Mouse (Mus musculus) kidney, embryonic 14.5 days (tissue): Measurements from ENCODE around the gene Snrnp35. TPM values are rescaled to one million over a fixed set of nuclear protein-coding genes. Genes with fewer than 3 reads are reported as not detected.

Source experiments
- ATAC-seq: fragments of 200-750 bp; cut with Nextera tagmentation; 2 replicates; pipeline ENCODE4 v1.8.0; 2017; ENCODE audit warnings: moderate number of reproducible peaks, mild to moderate bottlenecking, moderate TSS enrichment, moderate library complexity; ENCODE audit not compliant: low FRiP score, low TSS enrichment
- H3K27ac ChIP-seq: fragments of 300-500 bp; sonication (generic); 2 replicates; pipeline ENCODE4 v1.5.1; 2014; ENCODE audit warnings: low read depth, mild to moderate bottlenecking, low read length, moderate library complexity, mixed read lengths
- H3K27me3 ChIP-seq: fragments of 300-500 bp; sonication (generic); 2 replicates; pipeline ENCODE4 v1.6.1; 2014; ENCODE audit warnings: mild to moderate bottlenecking, low read length; ENCODE audit not compliant: control insufficient read depth, insufficient read depth
- H3K36me3 ChIP-seq: fragments of 300-500 bp; sonication (generic); 2 replicates; pipeline ENCODE4 v1.6.1; 2014; ENCODE audit warnings: low read length, mixed read lengths; ENCODE audit not compliant: control insufficient read depth, insufficient read depth
- H3K4me1 ChIP-seq: fragments of 300-500 bp; sonication (generic); 2 replicates; pipeline ENCODE4 v1.6.1; 2014; ENCODE audit warnings: low read length, mixed read lengths; ENCODE audit not compliant: control insufficient read depth, insufficient read depth
- H3K4me2 ChIP-seq: fragments of 300-500 bp; sonication (generic); replicated peaks from 2 replicates; pipeline ENCODE4 v1.6.1; 2014; ENCODE audit warnings: low read depth, mild to moderate bottlenecking, low read length
- H3K4me3 ChIP-seq: fragments of 300-500 bp; sonication (generic); 2 replicates; pipeline ENCODE4 v1.5.1; 2014; ENCODE audit warnings: mild to moderate bottlenecking, low read length
- H3K9ac ChIP-seq: fragments of 300-500 bp; sonication (generic); 2 replicates; pipeline ENCODE4 v1.6.1; 2014; ENCODE audit warnings: low read depth, mild to moderate bottlenecking, low read length, moderate library complexity
- H3K9me3 ChIP-seq: fragments of 300-500 bp; sonication (generic); 2 replicates; pipeline ENCODE4 v1.6.1; 2016; ENCODE audit warnings: low read length; ENCODE audit not compliant: control insufficient read depth
- WGBS: fragments of 180-500 bp; shearing (Covaris S2); extraction: QIAGEN DNeasy Blood & Tissue Kit; methylation state at CpG from one replicate; pipeline ENCODE4 v1.1.7; 2014; 5-methylcytosine and 5-hydroxymethylcytosine counted together
- polyA plus RNA-seq: library from polyadenylated mRNA; unstranded; fragments of >200 nt; fragmentation: Nextera tagmentation; extraction: Ambion mirVana; gene quantifications from 2 replicates; pipeline ENCODE4 v1.2.1, GENCODE M21; 2014

Gene Snrnp35
- polyA plus RNA-seq: 12.8 and 23.8 TPM in 2 replicates

DNA sequence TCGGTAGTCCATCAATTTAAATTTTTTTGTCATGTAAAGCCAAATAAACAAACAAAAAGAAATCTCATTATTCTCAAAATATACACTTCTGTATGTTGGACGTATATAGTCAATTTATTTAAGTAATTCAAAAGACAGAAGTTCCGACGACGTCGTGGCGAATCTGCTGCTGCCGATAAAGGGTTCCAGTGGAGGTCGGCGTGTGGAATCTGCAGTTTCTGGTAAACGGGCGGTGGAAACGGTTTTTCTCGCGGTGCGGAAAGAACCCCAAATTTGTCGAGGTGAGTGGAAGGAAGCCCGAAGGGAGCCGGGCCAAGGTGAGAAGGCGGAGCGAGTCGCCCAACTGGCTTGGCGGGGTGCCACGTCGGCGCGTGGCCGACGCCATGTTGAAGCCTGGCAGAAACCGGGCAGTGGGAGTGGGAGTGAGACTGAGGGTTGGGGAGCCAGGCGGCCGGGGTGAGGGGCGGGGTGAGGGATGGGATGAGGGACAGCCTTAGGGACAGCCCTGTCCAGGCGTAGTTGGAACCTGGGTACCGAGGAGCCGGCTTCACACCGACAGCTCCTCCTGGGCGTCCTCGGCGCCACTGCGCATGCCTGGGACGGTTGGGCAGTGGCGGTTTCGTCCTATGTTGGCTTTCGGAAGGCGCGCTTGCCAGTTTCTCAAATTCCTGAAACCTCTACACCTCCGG lies at the start of gene Snrnp35:
TSS of gene Snrnp35 (plus strand) at position 169 of the 689 bp plus-strand sequence.
- peak within 1 kb of the TSS; percentile 73 for H3K4me3 ChIP-seq
- no peaks in the 10 kb centered on the region for H3K27me3 ChIP-seq
- peaks cover 3% of the 10 kb centered on the region; the same call in 1 of the 2 replicates for H3K36me3 ChIP-seq
- H3K27ac ChIP-seq: peak within 1 kb of the TSS; percentile 99
- peak; percentile 96 for ATAC-seq
- WGBS: under 1% methylated on average over 48 of the region's 48 CpGs
- H3K4me2 ChIP-seq: peak within 1 kb of the TSS; percentile 67
- no peaks in the 10 kb centered on the region for H3K9me3 ChIP-seq
- H3K9ac ChIP-seq: peak within 1 kb of the TSS; percentile 72
- peaks cover 7% of the 10 kb centered on the region for H3K4me1 ChIP-seq

GRCm38 (mm10) chr5:124438229-124438628 lies 44.7 kb upstream of the Snrnp35 start:
- no peak overlapping the region for H3K27ac ChIP-seq
- no peaks in the 10 kb centered on the region for H3K36me3 ChIP-seq
- no peaks in the 10 kb centered on the region for H3K27me3 ChIP-seq
- no peaks in the 10 kb centered on the region for H3K9me3 ChIP-seq
- peaks cover 9% of the 10 kb centered on the region; the same call in 1 of the 2 replicates for H3K4me1 ChIP-seq
- WGBS: 90% methylated on average over 5 of the region's 5 CpGs
- no peak overlapping the region for H3K9ac ChIP-seq
- H3K4me2 ChIP-seq: no peak overlapping the region
- no peak overlapping the region for H3K4me3 ChIP-seq
- ATAC-seq: no peak

DNA sequence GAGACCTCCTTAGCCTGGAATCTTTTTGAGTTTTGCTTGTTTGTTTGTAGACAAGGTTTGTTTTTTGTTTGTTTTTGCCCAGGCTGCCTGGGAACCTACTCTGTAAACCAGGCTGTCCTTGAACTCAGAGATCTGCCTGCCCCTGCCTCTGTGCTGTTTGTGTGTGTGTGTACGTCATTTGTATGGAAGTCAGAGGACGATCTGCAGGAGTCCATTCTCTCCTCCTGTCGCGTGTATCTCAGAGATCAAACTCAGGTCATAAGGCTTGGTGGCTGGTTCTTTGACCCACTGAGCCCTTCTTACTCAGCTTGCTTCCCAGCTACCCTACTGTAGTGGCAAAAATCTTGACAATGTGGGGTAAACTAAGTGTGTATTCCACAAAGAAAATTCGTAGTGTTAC lies 44.2 kb upstream of the Snrnp35 start:
- no peaks in the 10 kb centered on the region for H3K36me3 ChIP-seq
- no peak overlapping the region; the same call in 1 of the 2 replicates for H3K27ac ChIP-seq
- H3K9ac ChIP-seq: no peak overlapping the region
- no peaks in the 10 kb centered on the region for H3K9me3 ChIP-seq
- H3K4me3 ChIP-seq: peak overlapping the region; percentile 74; the same call in 1 of the 2 replicates
- H3K27me3 ChIP-seq: no peaks in the 10 kb centered on the region
- peaks cover 9% of the 10 kb centered on the region; the same call in 1 of the 2 replicates for H3K4me1 ChIP-seq
- peak overlapping the region; percentile 98 for H3K4me2 ChIP-seq
- 69% methylated on average over 5 of the region's 5 CpGs for WGBS
- no peak for ATAC-seq

- no peaks in the 10 kb centered on the region for H3K36me3 ChIP-seq
- H3K9me3 ChIP-seq: no peaks in the 10 kb centered on the region
- peak; percentile 98 for ATAC-seq
- peak within 1 kb of the TSS; percentile 74 for H3K4me3 ChIP-seq
- peak within 1 kb of the TSS; percentile 98 for H3K4me2 ChIP-seq
- H3K27me3 ChIP-seq: no peaks in the 10 kb centered on the region
- H3K27ac ChIP-seq: peak within 1 kb of the TSS; percentile 93
- peak within 1 kb of the TSS; percentile 75 for H3K9ac ChIP-seq
- WGBS: 1% methylated on average over 34 of the region's 34 CpGs
- peaks cover 9% of the 10 kb centered on the region; the same call in 1 of the 2 replicates for H3K4me1 ChIP-seq
These were observed 43.4 kb upstream of the Snrnp35 start, which contains the start of gene Kmt5a for GRCm38 (mm10) chr5:124439447-124440093. Gene Kmt5a, plus strand, starts transcription at chr5:124439930.

GRCm38 (mm10) chr5:124440094-124440701 lies 42.7 kb upstream of the Snrnp35 start:
- H3K9ac ChIP-seq: peak overlapping the region; percentile 75
- no peaks in the 10 kb centered on the region for H3K27me3 ChIP-seq
- no peaks in the 10 kb centered on the region for H3K9me3 ChIP-seq
- no peaks in the 10 kb centered on the region for H3K36me3 ChIP-seq
- no peak; the same call in 1 of the 2 replicates for ATAC-seq
- peak overlapping the region; percentile 93 for H3K27ac ChIP-seq
- WGBS: under 1% methylated on average over 30 of the region's 30 CpGs
- H3K4me3 ChIP-seq: peak overlapping the region; percentile 74
- peaks cover 13% of the 10 kb centered on the region; the same call in 1 of the 2 replicates for H3K4me1 ChIP-seq
- H3K4me2 ChIP-seq: peak overlapping the region; percentile 98

DNA sequence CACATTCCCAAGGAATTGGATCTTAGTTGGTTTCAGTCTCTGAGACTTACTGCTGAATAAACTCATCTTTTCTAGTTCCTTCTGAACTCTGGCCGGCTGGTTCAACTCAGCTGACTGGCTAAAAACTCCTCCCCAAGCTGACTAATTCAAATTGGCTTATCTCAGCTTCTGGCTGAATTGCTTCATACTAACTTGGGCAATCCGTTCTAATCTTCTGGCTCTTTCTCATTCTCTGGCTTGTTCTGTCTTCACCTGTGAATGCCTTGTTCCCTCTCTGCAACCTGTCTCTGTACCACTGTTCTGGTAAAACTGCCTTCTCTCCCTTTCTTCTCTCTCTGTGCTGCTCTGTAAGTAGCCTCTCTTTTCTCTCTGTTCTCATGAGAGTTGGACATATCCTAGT lies 40.3 kb upstream of the Snrnp35 start:
- H3K4me1 ChIP-seq: peaks cover 23% of the 10 kb centered on the region
- no peak overlapping the region for H3K9ac ChIP-seq
- H3K27ac ChIP-seq: no peak overlapping the region
- WGBS: 92% methylated on average over 2 of the region's 2 CpGs
- H3K27me3 ChIP-seq: no peaks in the 10 kb centered on the region
- H3K36me3 ChIP-seq: peaks cover 7% of the 10 kb centered on the region
- H3K4me3 ChIP-seq: no peak overlapping the region
- ATAC-seq: no peak
- H3K4me2 ChIP-seq: no peak overlapping the region
- H3K9me3 ChIP-seq: no peaks in the 10 kb centered on the region

DNA sequence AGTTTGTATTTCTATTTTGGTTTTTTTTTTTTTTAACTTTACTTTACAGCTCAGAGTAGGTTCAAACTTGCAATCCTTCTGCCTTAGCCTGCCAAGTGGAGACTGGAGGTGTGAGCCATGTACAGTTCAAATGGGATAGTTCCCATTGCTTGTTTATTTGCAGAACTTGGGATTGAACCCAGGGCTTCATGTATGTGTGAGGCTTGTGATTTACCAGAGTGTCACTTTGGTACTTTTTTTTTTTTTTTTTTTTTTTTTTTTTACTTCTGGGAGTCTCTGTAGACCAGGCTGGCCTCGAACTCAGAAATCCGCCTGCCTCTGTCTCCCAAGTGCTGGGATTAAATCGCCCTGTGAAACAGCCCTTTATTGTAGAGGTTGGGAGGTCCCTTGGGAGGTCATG lies 38.7 kb upstream of the Snrnp35 start:
- H3K4me3 ChIP-seq: no peak overlapping the region; the same call in 1 of the 2 replicates
- no peaks in the 10 kb centered on the region for H3K27me3 ChIP-seq
- peaks cover 20% of the 10 kb centered on the region for H3K4me1 ChIP-seq
- no peak overlapping the region for H3K9ac ChIP-seq
- WGBS: 71% methylated on average over 3 of the region's 3 CpGs
- H3K27ac ChIP-seq: no peak overlapping the region
- H3K9me3 ChIP-seq: no peaks in the 10 kb centered on the region
- H3K4me2 ChIP-seq: peak overlapping the region; percentile 68; the same call in 1 of the 2 replicates
- H3K36me3 ChIP-seq: peaks cover 22% of the 10 kb centered on the region
- ATAC-seq: no peak

DNA sequence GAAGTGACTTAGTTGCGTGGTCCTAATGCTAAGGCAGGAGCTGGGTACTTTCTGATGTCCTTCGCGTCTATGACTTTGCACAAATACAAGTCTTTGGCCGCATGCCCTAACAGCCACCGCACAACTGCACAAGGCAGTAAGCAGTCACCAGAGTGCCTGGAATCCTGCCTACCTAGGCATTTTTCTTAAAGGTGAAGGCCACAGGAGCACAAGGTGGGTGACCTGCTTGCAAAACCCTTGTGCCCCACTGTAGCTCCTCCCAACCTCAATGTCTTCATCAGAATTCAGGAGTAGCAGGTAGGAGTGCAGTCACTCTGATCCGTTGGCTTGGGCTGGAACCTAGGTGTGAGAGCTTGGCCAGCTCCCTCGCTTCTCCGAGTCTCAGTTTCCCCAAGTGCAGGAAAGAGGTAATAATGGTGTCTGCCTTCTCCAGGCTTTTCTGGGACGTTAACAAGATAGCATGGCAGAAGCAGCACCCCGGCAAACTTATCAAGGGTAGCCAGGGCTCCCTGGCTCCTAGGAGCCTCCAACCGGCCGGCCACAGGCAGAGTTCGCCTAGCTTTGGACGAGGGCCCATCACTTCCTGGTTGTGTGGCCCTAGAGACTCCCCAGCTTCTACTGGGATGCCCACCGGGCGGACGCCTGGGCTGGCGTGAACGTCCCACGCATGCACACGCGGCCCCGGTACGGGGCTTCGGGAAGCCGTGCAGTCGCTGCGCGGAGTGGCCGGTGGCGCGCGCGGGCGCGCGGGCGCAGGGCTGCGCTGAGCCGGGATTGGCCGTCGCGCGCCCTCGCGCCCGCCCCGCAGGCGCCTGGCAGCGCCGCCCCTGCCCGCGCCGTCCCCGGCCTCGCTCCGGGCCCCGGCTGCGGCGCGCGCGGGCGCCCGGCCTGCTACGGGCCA lies 38.0 kb upstream of the Snrnp35 start:
- Histone ChIP-seq H3K27me3 (no peaks in the 10 kb centered on the region), H3K36me3 (peaks cover 29% of the 10 kb centered on the region), H3K9ac (peak overlapping the region; percentile 98), H3K27ac (peak overlapping the region; percentile 74; the same call in 1 of the 2 replicates), H3K9me3 (no peaks in the 10 kb centered on the region), H3K4me2 (peak overlapping the region; percentile 68), H3K4me3 (peak overlapping the region; percentile 89), H3K4me1 (peaks cover 19% of the 10 kb centered on the region)
- peak; percentile 83 for ATAC-seq
- WGBS: 6% methylated on average over 48 of the region's 66 CpGs
